Mouse (Mus musculus) embryonic facial prominence, embryonic 11.5 days (tissue): Measurements from ENCODE around the gene Gfpt2. TPM values are rescaled to one million over a fixed set of nuclear protein-coding genes. Genes with fewer than 3 reads are reported as not detected.

Source experiments
- ATAC-seq: fragments of 200-750 bp; cut with Nextera tagmentation; replicated peaks from 2 replicates; pipeline ENCODE4 v1.8.0; 2017; ENCODE audit warnings: low read depth; ENCODE audit not compliant: insufficient number of reproducible peaks, low FRiP score, low TSS enrichment
- DNase-seq: peaks from one replicate; pipeline ENCODE4 v3.0.0-alpha.2; 2015; ENCODE audit warnings: low spot score
- H3K27ac ChIP-seq: fragments of 300-500 bp; sonication (generic); replicated peaks from 2 replicates; pipeline ENCODE4 v1.5.1; 2014; ENCODE audit warnings: mild to moderate bottlenecking, low read depth, low read length, control low read depth
- H3K27me3 ChIP-seq: fragments of 300-500 bp; sonication (generic); 2 replicates; pipeline ENCODE4 v1.6.1; 2014; ENCODE audit warnings: mild to moderate bottlenecking, low read length, moderate library complexity, mixed read lengths; ENCODE audit not compliant: control insufficient read depth, insufficient read depth
- H3K36me3 ChIP-seq: fragments of 300-500 bp; sonication (generic); replicated peaks from 2 replicates; pipeline ENCODE4 v1.6.1; 2014; ENCODE audit warnings: low read depth, mild to moderate bottlenecking, low read length, moderate library complexity, mixed read lengths; ENCODE audit not compliant: control insufficient read depth, insufficient read depth
- H3K4me1 ChIP-seq: fragments of 300-500 bp; sonication (generic); 2 replicates; pipeline ENCODE4 v1.6.1; 2014; ENCODE audit warnings: low read length, mixed read lengths; ENCODE audit not compliant: control insufficient read depth, insufficient read depth
- H3K4me2 ChIP-seq: fragments of 300-500 bp; sonication (generic); 2 replicates; pipeline ENCODE4 v1.6.1; 2014; ENCODE audit warnings: low read depth, mild to moderate bottlenecking, control low read depth, low read length, moderate library complexity
- H3K4me3 ChIP-seq: fragments of 300-500 bp; sonication (generic); 2 replicates; pipeline ENCODE4 v1.5.1; 2014; ENCODE audit warnings: low read depth, low read length, control low read depth
- H3K9ac ChIP-seq: fragments of 300-500 bp; sonication (generic); replicated peaks from 2 replicates; pipeline ENCODE4 v1.6.1; 2014; ENCODE audit warnings: mild to moderate bottlenecking, control low read depth, low read length
- H3K9me3 ChIP-seq: fragments of 300-500 bp; sonication (generic); replicated peaks from 2 replicates; pipeline ENCODE4 v1.6.1; 2016; ENCODE audit warnings: mild to moderate bottlenecking, low read length, inconsistent platforms, mixed read lengths; ENCODE audit not compliant: control insufficient read depth
- WGBS: fragments of 180-500 bp; shearing (Covaris S2); extraction: QIAGEN DNeasy Blood & Tissue Kit; methylation state at CpG from one replicate; pipeline ENCODE4 v1.1.7; 2014; 5-methylcytosine and 5-hydroxymethylcytosine counted together
- polyA plus RNA-seq: library from polyadenylated mRNA; unstranded; fragments of >200 nt; fragmentation: Nextera tagmentation; extraction: Ambion mirVana; gene quantifications from 2 replicates; pipeline ENCODE4 v1.2.1, GENCODE M21; 2014

The Gfpt2 gene
- polyA plus RNA-seq, 1 experiment from 2014 or later = 28.1 TPM

DNA sequence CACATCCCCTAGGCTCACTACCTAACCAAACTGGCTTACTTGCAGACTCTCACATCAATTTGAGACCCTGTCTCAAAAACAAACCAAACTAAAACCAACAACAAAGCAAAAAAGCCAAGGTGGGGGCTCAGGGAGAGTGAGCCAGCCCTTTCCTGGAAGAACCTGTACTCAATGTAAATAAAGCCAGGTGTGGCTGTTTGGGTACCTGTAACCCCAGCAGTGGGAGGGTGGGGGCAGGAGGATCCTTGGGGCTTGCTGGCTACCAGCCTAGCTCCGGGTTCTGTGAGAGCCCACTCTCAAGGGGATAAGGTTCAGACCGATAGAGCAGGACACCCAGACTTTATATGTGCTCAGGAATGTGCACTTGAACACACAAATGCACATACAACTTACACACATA lies 26.9 kb downstream of the Gfpt2 start:
- Histone ChIP-seq H3K36me3 (no peaks in the 10 kb centered on the region; the same call in 1 of the 2 replicates), H3K4me1 (no peaks in the 10 kb centered on the region), H3K27ac (no peak overlapping the region), H3K9me3 (no peaks in the 10 kb centered on the region), H3K27me3 (no peaks in the 10 kb centered on the region), H3K4me2 (no peak overlapping the region), H3K9ac (no peak overlapping the region), H3K4me3 (no peak overlapping the region)
- 86% methylated on average over 2 of the region's 2 CpGs for WGBS
- ATAC-seq = no peak
- DNase-seq = no peak

DNA sequence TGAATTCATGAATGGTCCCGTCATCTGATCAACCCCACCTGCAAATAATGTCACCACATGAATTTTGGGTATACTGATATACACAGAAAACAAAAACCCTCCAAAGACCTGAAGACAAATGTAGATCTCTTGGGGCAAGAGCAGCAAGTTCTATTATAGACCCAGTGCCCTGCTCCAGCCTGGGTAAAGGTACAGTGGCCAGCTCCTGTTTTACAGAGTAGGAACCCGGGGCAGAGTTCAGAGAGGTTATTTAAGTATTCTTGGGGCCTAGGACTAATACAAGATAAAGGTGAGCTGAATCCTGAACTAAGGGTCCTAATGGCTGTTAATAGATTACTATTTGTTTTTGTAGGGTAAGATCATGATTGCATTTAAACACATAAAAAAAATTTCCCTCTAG lies 27.6 kb downstream of the Gfpt2 start:
- ATAC-seq = no peak
- 94% methylated on average over 2 of the region's 2 CpGs for WGBS
- DNase-seq = no peak

DNA sequence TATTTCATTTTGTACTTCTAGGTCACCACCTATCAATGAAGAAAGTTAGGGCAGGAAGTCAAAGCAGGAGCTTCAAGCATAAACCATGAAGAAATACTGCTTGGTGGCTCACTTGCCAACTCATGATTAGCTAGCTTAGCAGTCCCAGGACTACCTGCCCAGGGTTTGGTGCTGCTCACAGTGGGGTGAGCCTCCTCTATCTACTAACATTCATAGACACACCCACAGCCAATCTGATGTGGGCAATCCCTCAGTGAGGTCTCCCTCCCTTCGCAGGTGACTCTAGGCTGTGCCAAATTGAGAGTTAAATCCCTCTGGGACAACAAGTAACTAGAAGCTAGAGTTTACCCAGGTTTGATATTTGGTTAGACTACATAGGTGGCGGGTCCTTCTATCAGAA lies 28.4 kb downstream of the Gfpt2 start:
- 86% methylated on average over 2 of the region's 2 CpGs for WGBS
- DNase-seq (no peak), ATAC-seq (no peak)
- no peak overlapping the region for H3K4me3 ChIP-seq
- no peaks in the 10 kb centered on the region for H3K9me3 ChIP-seq
- H3K4me1 ChIP-seq = no peaks in the 10 kb centered on the region
- no peak overlapping the region for H3K4me2 ChIP-seq
- no peaks in the 10 kb centered on the region for H3K27me3 ChIP-seq
- no peak overlapping the region for H3K9ac ChIP-seq
- H3K27ac ChIP-seq = no peak overlapping the region
- H3K36me3 ChIP-seq = no peaks in the 10 kb centered on the region; the same call in 1 of the 2 replicates

More for the DNA sequence above, 27.6 kb downstream of the Gfpt2 start:
- Histone ChIP-seq H3K9ac (no peak overlapping the region), H3K4me3 (no peak overlapping the region), H3K27ac (no peak overlapping the region), H3K27me3 (no peaks in the 10 kb centered on the region), H3K4me2 (no peak overlapping the region), H3K36me3 (no peaks in the 10 kb centered on the region; the same call in 1 of the 2 replicates), H3K9me3 (no peaks in the 10 kb centered on the region), H3K4me1 (no peaks in the 10 kb centered on the region)

DNA sequence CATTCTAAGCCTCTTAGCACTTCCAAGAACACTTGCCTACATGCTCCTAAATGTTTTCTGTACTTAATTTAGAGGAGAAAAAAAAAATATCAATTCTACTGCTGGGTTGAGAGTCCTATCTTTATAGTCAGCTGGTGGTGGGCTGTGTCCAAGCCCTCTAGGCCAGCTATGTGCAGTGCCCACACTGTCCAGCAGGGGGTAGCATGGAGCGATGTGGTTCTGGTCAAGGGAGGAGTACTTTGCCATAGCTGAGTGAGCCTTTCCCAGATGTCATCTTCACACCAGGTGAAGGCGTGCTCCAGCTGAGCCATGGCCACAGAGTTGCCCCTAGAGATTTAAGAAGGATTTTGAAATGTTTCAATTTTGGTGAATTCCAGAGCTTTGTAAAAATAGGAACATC lies 30.9 kb downstream of the Gfpt2 start:
- no peaks in the 10 kb centered on the region for H3K27me3 ChIP-seq
- no peak overlapping the region for H3K4me2 ChIP-seq
- H3K9me3 ChIP-seq = no peaks in the 10 kb centered on the region
- H3K9ac ChIP-seq = no peak overlapping the region
- DNase-seq (peak; percentile 69), ATAC-seq (no peak)
- WGBS = 44% methylated on average over 2 of the region's 2 CpGs
- no peak overlapping the region for H3K4me3 ChIP-seq
- H3K36me3 ChIP-seq = no peaks in the 10 kb centered on the region; the same call in none of the 2 replicates
- H3K4me1 ChIP-seq = no peaks in the 10 kb centered on the region
- no peak overlapping the region for H3K27ac ChIP-seq

DNA sequence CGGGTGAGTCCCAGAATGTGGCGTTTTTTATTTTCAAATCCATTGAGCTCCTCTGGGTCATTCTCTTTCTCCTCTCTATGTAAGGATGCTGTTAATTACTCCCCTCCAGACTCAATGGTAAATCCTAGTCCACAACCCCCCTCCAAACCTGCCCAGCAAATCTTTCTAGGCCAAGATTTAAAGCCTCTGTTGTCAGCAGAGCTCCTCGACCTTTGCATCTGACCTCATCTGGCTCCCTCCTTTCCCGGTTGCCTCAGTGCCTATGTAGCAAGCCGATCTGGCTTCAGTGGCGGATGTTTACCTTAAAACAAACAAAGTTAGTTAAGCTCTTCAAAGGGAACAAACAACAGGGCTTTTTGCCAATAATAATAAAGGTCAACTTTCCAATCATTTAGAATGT lies 33.3 kb downstream of the Gfpt2 start:
- no peak overlapping the region for H3K4me2 ChIP-seq
- H3K4me1 ChIP-seq = no peaks in the 10 kb centered on the region
- no peak overlapping the region for H3K4me3 ChIP-seq
- WGBS = 35% methylated on average over 6 of the region's 6 CpGs
- no peaks in the 10 kb centered on the region for H3K9me3 ChIP-seq
- no peaks in the 10 kb centered on the region for H3K27me3 ChIP-seq
- no peak for DNase-seq
- H3K9ac ChIP-seq = no peak overlapping the region
- no peak overlapping the region for H3K27ac ChIP-seq
- H3K36me3 ChIP-seq = no peaks in the 10 kb centered on the region; the same call in none of the 2 replicates
- ATAC-seq = no peak

DNA sequence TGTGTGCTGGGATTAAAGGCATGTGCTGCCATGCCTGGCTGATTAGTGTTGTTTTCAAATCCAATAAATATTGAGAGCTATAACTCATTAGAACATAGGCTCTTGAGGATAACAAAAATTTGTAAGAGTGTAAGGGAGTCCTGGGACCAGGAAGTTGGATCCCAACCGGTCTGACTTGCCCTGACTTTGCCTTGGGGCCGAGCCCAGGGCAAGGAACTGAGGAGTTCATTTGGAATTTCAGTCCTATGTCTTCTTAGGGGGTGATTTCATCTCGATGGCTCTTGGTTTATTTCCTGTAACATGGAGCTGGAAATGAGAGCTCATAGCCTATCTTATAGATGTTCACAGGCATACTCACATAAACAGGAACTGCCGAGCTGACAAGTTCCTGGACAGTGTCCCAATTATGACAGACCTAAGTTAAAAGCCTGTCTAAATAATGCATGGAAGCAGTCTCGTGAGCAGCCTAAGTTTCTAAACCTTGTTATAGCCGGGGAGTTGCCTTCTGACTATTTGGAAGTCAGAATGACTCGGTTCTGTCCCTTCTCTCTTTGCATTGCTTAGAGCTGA lies 35.3 kb downstream of the Gfpt2 start:
- no peak for DNase-seq
- Histone ChIP-seq H3K27me3 (no peaks in the 10 kb centered on the region), H3K9me3 (no peaks in the 10 kb centered on the region), H3K4me2 (no peak overlapping the region), H3K36me3 (peaks cover under 1% of the 10 kb centered on the region), H3K4me3 (no peak overlapping the region), H3K4me1 (no peaks in the 10 kb centered on the region), H3K27ac (no peak overlapping the region), H3K9ac (no peak overlapping the region)
- WGBS = 80% methylated on average over 7 of the region's 7 CpGs
- no peak for ATAC-seq

DNA sequence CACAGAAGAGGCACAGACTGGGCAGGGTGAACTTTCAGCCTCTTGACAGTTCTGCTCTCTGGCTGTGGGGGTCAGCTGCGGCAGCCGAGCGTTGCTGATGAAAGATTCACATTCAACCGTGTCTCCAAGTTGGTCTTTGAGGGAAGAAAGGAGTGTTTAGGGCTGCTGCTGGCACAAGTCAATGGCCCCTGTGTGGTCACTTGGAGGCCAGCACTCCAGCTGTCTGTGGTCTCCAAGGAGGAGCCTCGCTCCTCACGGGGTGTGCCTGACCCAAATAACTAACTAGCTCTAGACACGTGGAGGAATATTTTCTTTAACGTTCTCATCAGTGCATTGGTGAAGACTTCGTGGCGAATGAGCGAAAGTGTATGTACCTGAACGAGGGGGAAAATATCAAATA lies 38.0 kb downstream of the Gfpt2 start:
- Histone ChIP-seq H3K9me3 (no peaks in the 10 kb centered on the region), H3K4me2 (no peak overlapping the region), H3K27me3 (no peaks in the 10 kb centered on the region), H3K36me3 (peaks cover 5% of the 10 kb centered on the region), H3K4me3 (no peak overlapping the region), H3K27ac (no peak overlapping the region), H3K9ac (no peak overlapping the region), H3K4me1 (no peaks in the 10 kb centered on the region)
- WGBS = 65% methylated on average over 12 of the region's 12 CpGs
- no peak for ATAC-seq
- DNase-seq = no peak

DNA sequence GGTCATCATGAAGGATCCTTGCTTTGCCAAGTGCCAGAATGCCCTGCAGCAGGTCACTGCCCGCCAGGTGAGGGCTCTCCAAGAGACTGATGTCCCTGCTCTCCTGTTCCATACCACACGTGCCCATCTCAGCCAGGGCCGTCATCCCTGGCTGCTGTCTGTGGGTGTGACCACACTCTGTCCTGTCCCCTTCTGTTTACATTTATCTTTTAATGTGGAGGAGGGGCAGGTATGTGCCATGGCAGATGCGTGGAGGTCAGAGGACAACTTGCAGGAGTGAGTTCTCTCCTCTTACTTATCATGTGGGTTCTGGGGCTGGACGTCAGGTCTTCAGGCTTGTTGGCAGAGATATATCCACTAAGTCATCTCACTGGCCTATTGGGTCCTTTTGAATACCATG lies 39.0 kb downstream of the Gfpt2 start:
- no peak overlapping the region for H3K4me3 ChIP-seq
- peaks cover 5% of the 10 kb centered on the region for H3K36me3 ChIP-seq
- no peak overlapping the region for H3K4me2 ChIP-seq
- 83% methylated on average over 5 of the region's 5 CpGs for WGBS
- no peaks in the 10 kb centered on the region for H3K27me3 ChIP-seq
- DNase-seq (no peak), ATAC-seq (no peak)
- no peak overlapping the region for H3K9ac ChIP-seq
- H3K27ac ChIP-seq = no peak overlapping the region
- no peaks in the 10 kb centered on the region for H3K9me3 ChIP-seq
- no peaks in the 10 kb centered on the region for H3K4me1 ChIP-seq
